Comparison of ENCODE assay signal across 8 mouse cellular contexts in genomic region chr2:106355984-106356547, GRCm38 (mm10).
DNase-seq lines count a peak whose midpoint lies in the region; ATAC-seq and TF ChIP-seq lines count a peak whose summit lies in the region.

No protein-coding gene starts in this region.

- H3K4me3 ChIP-seq in heart, embryonic 12.5 days = no peak overlapping the region
- H3K4me3 ChIP-seq in kidney, postnatal 0 days (replicated peaks; ENCODE audit: low read depth, low read length) = no peak overlapping the region
- no peak overlapping the region for H3K4me3 ChIP-seq in limb, embryonic 15.5 days
- H3K4me3 ChIP-seq in neural tube, embryonic 12.5 days = no peak overlapping the region

- no peaks in the 10 kb centered on the region for H3K36me3 ChIP-seq in heart, embryonic 12.5 days
- no peaks in the 10 kb centered on the region for H3K36me3 ChIP-seq in kidney, postnatal 0 days (ENCODE audit: insufficient read depth, low read length)
- no peaks in the 10 kb centered on the region for H3K36me3 ChIP-seq in limb, embryonic 15.5 days
- no peaks in the 10 kb centered on the region for H3K36me3 ChIP-seq in neural tube, embryonic 12.5 days

- TF ChIP-seq CTCF in kidney, postnatal 0 days (IDR thresholded peaks at IDR 0.05; ENCODE audit: low read depth) = peak; percentile 90

- ATAC-seq in heart, embryonic 12.5 days (ENCODE audit: insufficient number of reproducible peaks, low FRiP score) = peak; percentile 77
- ATAC-seq in kidney, postnatal 0 days (replicated peaks; ENCODE audit: low FRiP score, low read depth) = peak; percentile 89
- ATAC-seq in limb, embryonic 15.5 days (ENCODE audit: insufficient number of reproducible peaks, low FRiP score, low TSS enrichment, low read depth) = peak; percentile 76
- peak; percentile 94 for ATAC-seq in neural tube, embryonic 12.5 days (ENCODE audit: low FRiP score, low read depth)
- ATAC-seq in monocyte, adult 5-6 weeks (replicated peaks; ENCODE audit: insufficient number of reproducible peaks, low FRiP score, low TSS enrichment, poor library complexity, severe bottlenecking) = no peak

- peak; percentile 2 for DNase-seq in thymus, postnatal 0 days (ENCODE audit: low spot score)
- DNase-seq in thymus, postnatal 14 days = no peak
- DNase-seq in embryo, embryonic 11.5 days (ENCODE audit: low read depth, low spot score) = peak; percentile 71
- peak; percentile 89 for DNase-seq in kidney, postnatal 0 days (ENCODE audit: low spot score)

- H3K9ac ChIP-seq in heart, embryonic 12.5 days = no peak overlapping the region
- no peak overlapping the region for H3K9ac ChIP-seq in kidney, postnatal 0 days (ENCODE audit: low read depth, low read length)
- no peak overlapping the region for H3K9ac ChIP-seq in limb, embryonic 15.5 days
- no peak overlapping the region for H3K9ac ChIP-seq in neural tube, embryonic 12.5 days

- no peak overlapping the region for H3K4me2 ChIP-seq in heart, embryonic 12.5 days
- no peak overlapping the region for H3K4me2 ChIP-seq in kidney, postnatal 0 days (ENCODE audit: low read length)
- no peak overlapping the region for H3K4me2 ChIP-seq in limb, embryonic 15.5 days
- no peak overlapping the region for H3K4me2 ChIP-seq in neural tube, embryonic 12.5 days (replicated peaks)

- H3K27ac ChIP-seq in heart, embryonic 12.5 days (ENCODE audit: poor library complexity, severe bottlenecking) = no peak overlapping the region
- no peak overlapping the region for H3K27ac ChIP-seq in kidney, postnatal 0 days
- no peak overlapping the region for H3K27ac ChIP-seq in limb, embryonic 15.5 days
- H3K27ac ChIP-seq in neural tube, embryonic 12.5 days = no peak overlapping the region

- peaks cover 10% of the 10 kb centered on the region for H3K4me1 ChIP-seq in heart, embryonic 12.5 days (replicated peaks)
- H3K4me1 ChIP-seq in kidney, postnatal 0 days (replicated peaks; ENCODE audit: insufficient read depth, low read length) = no peaks in the 10 kb centered on the region
- peaks cover 13% of the 10 kb centered on the region for H3K4me1 ChIP-seq in limb, embryonic 15.5 days
- H3K4me1 ChIP-seq in neural tube, embryonic 12.5 days = peaks cover 3% of the 10 kb centered on the region; the same call in 1 of the 2 replicates

- H3K9me3 ChIP-seq in heart, embryonic 12.5 days (replicated peaks) = no peaks in the 10 kb centered on the region
- no peaks in the 10 kb centered on the region for H3K9me3 ChIP-seq in kidney, postnatal 0 days (replicated peaks; ENCODE audit: low read length)
- H3K9me3 ChIP-seq in limb, embryonic 15.5 days = no peaks in the 10 kb centered on the region
- no peaks in the 10 kb centered on the region for H3K9me3 ChIP-seq in neural tube, embryonic 12.5 days

- WGBS in heart, embryonic 12.5 days = 30% methylated on average over 5 of the region's 5 CpGs
- WGBS in kidney, postnatal 0 days = 42% methylated on average over 5 of the region's 5 CpGs
- 35% methylated on average over 5 of the region's 5 CpGs for WGBS in limb, embryonic 15.5 days
- WGBS in neural tube, embryonic 12.5 days = 48% methylated on average over 5 of the region's 5 CpGs

- H3K27me3 ChIP-seq in heart, embryonic 12.5 days (replicated peaks) = no peaks in the 10 kb centered on the region
- no peaks in the 10 kb centered on the region for H3K27me3 ChIP-seq in kidney, postnatal 0 days (ENCODE audit: insufficient read depth, low read length)
- no peaks in the 10 kb centered on the region for H3K27me3 ChIP-seq in limb, embryonic 15.5 days
- no peaks in the 10 kb centered on the region for H3K27me3 ChIP-seq in neural tube, embryonic 12.5 days (replicated peaks)
